Comparison of ENCODE assay signal across 8 mouse cellular contexts in the genomic region with DNA sequence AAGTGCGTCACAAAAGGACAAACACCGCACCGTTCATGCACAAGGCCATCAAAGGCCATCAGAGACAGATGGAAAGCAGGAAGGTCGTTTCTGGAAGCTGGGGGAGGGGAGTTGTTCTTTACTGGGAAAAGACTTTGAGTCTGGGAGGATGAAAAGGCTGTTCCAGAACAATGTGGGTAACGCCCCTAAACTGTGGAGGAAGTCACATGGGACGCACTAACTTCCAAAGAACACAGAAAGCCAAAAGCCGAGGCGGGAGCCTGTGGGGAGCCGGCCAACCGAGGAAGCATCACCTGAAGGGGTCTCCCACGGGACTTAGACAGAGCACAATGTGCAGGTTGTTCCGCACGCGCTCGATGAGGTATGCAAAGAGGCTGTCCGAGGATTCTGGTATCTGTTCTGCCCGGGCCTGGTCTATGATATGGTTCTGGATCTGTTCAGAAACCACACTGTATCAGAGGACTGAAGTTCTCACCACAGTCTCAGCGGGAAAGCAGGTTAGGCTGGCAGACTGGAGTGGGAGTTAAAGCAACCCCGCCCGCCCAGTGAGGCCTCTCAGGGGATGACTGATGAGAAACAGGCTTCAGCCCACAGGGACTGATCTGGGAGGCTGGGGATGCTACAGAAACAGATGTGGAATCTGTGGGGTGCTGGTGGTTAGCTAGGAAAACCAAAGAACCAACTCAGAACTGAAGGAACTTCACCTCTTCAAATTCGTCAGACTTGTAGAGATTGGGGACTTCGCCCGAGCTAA. TPM values are rescaled to one million over a fixed set of nuclear protein-coding genes. Genes with fewer than 3 reads are reported as not detected.
A peak's percentile ranks its signal among the peaks of the same experiment; 100 is the strongest.
DNase-seq lines count a peak whose midpoint lies in the region; ATAC-seq and TF ChIP-seq lines count a peak whose summit lies in the region.

No protein-coding gene starts in this region.

- TF ChIP-seq CTCF in E14TG2a.4 (conservative IDR thresholded peaks at IDR 0.05; ENCODE audit: low read length): no peak

- no peak for TF ChIP-seq POLR2A in limb, embryonic 14.5 days (IDR thresholded peaks at IDR 0.05; ENCODE audit: borderline replicate concordance, extremely low read depth, insufficient read depth, insufficient read length)

- H3K36me3 ChIP-seq in E14TG2a.4 (ENCODE audit: insufficient read depth, low read length): no peaks in the 10 kb centered on the region
- H3K36me3 ChIP-seq in heart, embryonic 15.5 days: no peaks in the 10 kb centered on the region
- no peaks in the 10 kb centered on the region for H3K36me3 ChIP-seq in limb, embryonic 14.5 days (ENCODE audit: control insufficient read depth, insufficient read depth, low read length)
- H3K36me3 ChIP-seq in forebrain, embryonic 14.5 days (ENCODE audit: control insufficient read depth, insufficient read depth, low read length): no peaks in the 10 kb centered on the region

- peak; percentile 35 for DNase-seq in brain, adult 2 months (ENCODE audit: low read depth, low spot score)
- peak; percentile 54 for DNase-seq in limb, embryonic 14.5 days (ENCODE audit: low spot score)
- no peak for DNase-seq in thymus, postnatal 10 days (ENCODE audit: low spot score in 2 of 2)
- no peak for DNase-seq in forebrain, embryonic 14.5 days (ENCODE audit: low spot score)
- DNase-seq in layer of hippocampus, adult 8-10 months (ENCODE audit: low spot score in 2 of 2): no peak
- no peak for DNase-seq in MN1 (ENCODE audit: low spot score)

- ATAC-seq in heart, embryonic 15.5 days (replicated peaks; ENCODE audit: insufficient number of reproducible peaks, insufficient read depth, low FRiP score, low read depth): peak; percentile 67
- ATAC-seq in limb, embryonic 14.5 days (ENCODE audit: low FRiP score, low read depth): no peak
- no peak for ATAC-seq in forebrain, embryonic 14.5 days

- H3K27ac ChIP-seq in heart, embryonic 15.5 days: peak overlapping the region; percentile 76
- peak overlapping the region; percentile 73 for H3K27ac ChIP-seq in limb, embryonic 14.5 days (replicated peaks; ENCODE audit: low read depth, low read length)
- H3K27ac ChIP-seq in forebrain, embryonic 14.5 days (ENCODE audit: low read depth, low read length): no peak overlapping the region

- H3K4me3 ChIP-seq in E14TG2a.4 (replicated peaks; ENCODE audit: low read length): peak overlapping the region; percentile 55
- peak overlapping the region; percentile 36 for H3K4me3 ChIP-seq in heart, embryonic 15.5 days
- no peak overlapping the region for H3K4me3 ChIP-seq in limb, embryonic 14.5 days (replicated peaks; ENCODE audit: low read length)
- H3K4me3 ChIP-seq in forebrain, embryonic 14.5 days (ENCODE audit: low read depth, low read length): no peak overlapping the region

- H3K9ac ChIP-seq in heart, embryonic 15.5 days: peak overlapping the region; percentile 5; the same call in 1 of the 2 replicates
- H3K9ac ChIP-seq in limb, embryonic 14.5 days (ENCODE audit: low read depth, low read length, severe bottlenecking): peak overlapping the region; percentile 13; the same call in 1 of the 2 replicates
- no peak overlapping the region for H3K9ac ChIP-seq in forebrain, embryonic 14.5 days (ENCODE audit: low read length)

- H3K4me2 ChIP-seq in heart, embryonic 15.5 days: peak overlapping the region; percentile 57
- peak overlapping the region; percentile 28; the same call in 1 of the 2 replicates for H3K4me2 ChIP-seq in limb, embryonic 14.5 days (replicated peaks; ENCODE audit: low read depth, low read length, severe bottlenecking)
- H3K4me2 ChIP-seq in forebrain, embryonic 14.5 days (ENCODE audit: low read length): no peak overlapping the region

- H3K27me3 ChIP-seq in E14TG2a.4 (ENCODE audit: insufficient read depth, low read length): peaks cover 51% of the 10 kb centered on the region
- H3K27me3 ChIP-seq in heart, embryonic 15.5 days: no peaks in the 10 kb centered on the region
- H3K27me3 ChIP-seq in limb, embryonic 14.5 days (ENCODE audit: control insufficient read depth, insufficient read depth, low read length): no peaks in the 10 kb centered on the region
- no peaks in the 10 kb centered on the region for H3K27me3 ChIP-seq in forebrain, embryonic 14.5 days (replicated peaks; ENCODE audit: control insufficient read depth, insufficient read depth, low read length)

- peaks cover 36% of the 10 kb centered on the region for H3K4me1 ChIP-seq in E14TG2a.4 (replicated peaks; ENCODE audit: low read depth, low read length)
- peaks cover 33% of the 10 kb centered on the region for H3K4me1 ChIP-seq in heart, embryonic 15.5 days (replicated peaks)
- peaks cover 17% of the 10 kb centered on the region for H3K4me1 ChIP-seq in limb, embryonic 14.5 days (ENCODE audit: control insufficient read depth, insufficient read depth, low read length)
- H3K4me1 ChIP-seq in forebrain, embryonic 14.5 days (ENCODE audit: control insufficient read depth, insufficient read depth, low read length): no peaks in the 10 kb centered on the region; the same call in 1 of the 2 replicates

- 29% methylated on average over 23 of the region's 23 CpGs for whole genome bisulfite sequencing in heart, embryonic 15.5 days
- 54% methylated on average over 23 of the region's 23 CpGs for WGBS in limb, embryonic 14.5 days
- 60% methylated on average over 23 of the region's 23 CpGs for WGBS in forebrain, embryonic 14.5 days

- no peaks in the 10 kb centered on the region for H3K9me3 ChIP-seq in E14TG2a.4 (ENCODE audit: low read length)
- no peaks in the 10 kb centered on the region for H3K9me3 ChIP-seq in heart, embryonic 15.5 days (replicated peaks)
- no peaks in the 10 kb centered on the region for H3K9me3 ChIP-seq in limb, embryonic 14.5 days (ENCODE audit: control insufficient read depth, low read length)
- no peaks in the 10 kb centered on the region for H3K9me3 ChIP-seq in forebrain, embryonic 14.5 days (replicated peaks; ENCODE audit: control insufficient read depth, low read length)

RNA-seq across cellular contexts. Expression of gene Kdm6b, which starts 38.8 kb away (rescaled TPM):
- polyA plus RNA-seq in heart, embryonic 15.5 days (2015; fragmentation: Nextera tagmentation; extraction: Ambion mirVana): 18.6 and 19.5 TPM in 2 replicates
- polyA plus RNA-seq in limb, embryonic 14.5 days (2012; rRNA removed): 23.7 and 27.5 TPM in 2 replicates
- polyA plus RNA-seq in limb, embryonic 14.5 days (2014; fragmentation: Nextera tagmentation; extraction: Ambion mirVana): 31.4 and 36.4 TPM in 2 replicates
- polyA plus RNA-seq in forebrain, embryonic 14.5 days (2014; fragmentation: Nextera tagmentation; extraction: Ambion mirVana): 28.7 and 38.2 TPM in 2 replicates
- total RNA-seq in layer of hippocampus, adult 8-10 months (2022): 10 to 100 TPM; 32.3 to 36.4 (median 34.8) TPM

RNA-seq across cellular contexts. Expression of gene Tmem88, which starts 54.3 kb away (rescaled TPM):
- 37.3 and 40.6 TPM in 2 replicates for polyA plus RNA-seq in heart, embryonic 15.5 days (2015; fragmentation: Nextera tagmentation; extraction: Ambion mirVana)
- polyA plus RNA-seq in limb, embryonic 14.5 days (2012; rRNA removed): 17.0 and 23.7 TPM in 2 replicates
- polyA plus RNA-seq in limb, embryonic 14.5 days (2014; fragmentation: Nextera tagmentation; extraction: Ambion mirVana): 18.7 and 18.9 TPM in 2 replicates
- 4.7 and 5.7 TPM in 2 replicates for polyA plus RNA-seq in forebrain, embryonic 14.5 days (2014; fragmentation: Nextera tagmentation; extraction: Ambion mirVana)
- total RNA-seq in layer of hippocampus, adult 8-10 months (2022): 1 to 10 TPM; 2.2 to 2.8 (median 2.5) TPM

RNA-seq across cellular contexts. Expression of gene Cyb5d1, which starts 56.9 kb away (rescaled TPM):
- polyA plus RNA-seq in heart, embryonic 15.5 days (2015; fragmentation: Nextera tagmentation; extraction: Ambion mirVana): 20.6 and 24.0 TPM in 2 replicates
- 29.5 and 32.7 TPM in 2 replicates for polyA plus RNA-seq in limb, embryonic 14.5 days (2012; rRNA removed)
- 22.3 and 27.3 TPM in 2 replicates for polyA plus RNA-seq in limb, embryonic 14.5 days (2014; fragmentation: Nextera tagmentation; extraction: Ambion mirVana)
- 31.1 and 36.4 TPM in 2 replicates for polyA plus RNA-seq in forebrain, embryonic 14.5 days (2014; fragmentation: Nextera tagmentation; extraction: Ambion mirVana)
- total RNA-seq in layer of hippocampus, adult 8-10 months (2022): 10 to 100 TPM; 37.5 to 51.2 (median 46.5) TPM

RNA-seq across cellular contexts. Expression of gene Naa38, which starts 57.0 kb away (rescaled TPM):
- polyA plus RNA-seq in heart, embryonic 15.5 days (2015; fragmentation: Nextera tagmentation; extraction: Ambion mirVana): 129 and 132 TPM in 2 replicates
- 127 and 131 TPM in 2 replicates for polyA plus RNA-seq in limb, embryonic 14.5 days (2012; rRNA removed)
- polyA plus RNA-seq in limb, embryonic 14.5 days (2014; fragmentation: Nextera tagmentation; extraction: Ambion mirVana): 161 and 171 TPM in 2 replicates
- 106 and 142 TPM in 2 replicates for polyA plus RNA-seq in forebrain, embryonic 14.5 days (2014; fragmentation: Nextera tagmentation; extraction: Ambion mirVana)
- total RNA-seq in layer of hippocampus, adult 8-10 months (2022): 100 to 1,000 TPM; 101 to 126 (median 111) TPM

Comparison
In these comparisons a context has a peak if more than half of its experiments do, and no peak if none do; other contexts are left out.
1. H3K4me3 ChIP-seq: peak in E14TG2a.4 (single experiment) and heart, embryonic 15.5 days (single experiment); none in limb, embryonic 14.5 days (single experiment) and forebrain, embryonic 14.5 days (single experiment).
2. DNase-seq: peak in brain, adult 2 months (single experiment) and limb, embryonic 14.5 days (single experiment); none in thymus, postnatal 10 days (0 of 2), forebrain, embryonic 14.5 days (single experiment), layer of hippocampus, adult 8-10 months (0 of 2) and MN1 (single experiment).